Mouse (Mus musculus) kidney, postnatal 0 days (tissue): ENCODE data around the gene Zdhhc11. TPM values are rescaled to one million over a fixed set of nuclear protein-coding genes. Genes with fewer than 3 reads are reported as not detected.

Experiments used
- ATAC-seq: fragments of 200-750 bp; cut with Nextera tagmentation; replicated peaks from 2 replicates; pipeline ENCODE4 v1.8.0; 2017; ENCODE audit warnings: low read depth, moderate number of reproducible peaks, moderate TSS enrichment, moderate library complexity; ENCODE audit not compliant: low FRiP score
- DNase-seq: peaks from one replicate; pipeline ENCODE4 v3.0.0-alpha.2; 2016; ENCODE audit warnings: low spot score
- H3K27ac ChIP-seq: fragments of 300-500 bp; sonication (generic); 2 replicates; pipeline ENCODE4 v1.5.1; 2014; ENCODE audit warnings: mild to moderate bottlenecking
- H3K27me3 ChIP-seq: fragments of 300-500 bp; sonication (generic); 2 replicates; pipeline ENCODE4 v1.6.1; 2014; ENCODE audit warnings: low read length, mixed read lengths; ENCODE audit not compliant: insufficient read depth
- H3K36me3 ChIP-seq: fragments of 300-500 bp; sonication (generic); 2 replicates; pipeline ENCODE4 v1.6.1; 2014; ENCODE audit warnings: low read length, mixed read lengths; ENCODE audit not compliant: insufficient read depth
- H3K4me1 ChIP-seq: fragments of 300-500 bp; sonication (generic); replicated peaks from 2 replicates; pipeline ENCODE4 v1.6.1; 2014; ENCODE audit warnings: antibody characterized with exemption, low read length, mixed read lengths; ENCODE audit not compliant: insufficient read depth
- H3K4me2 ChIP-seq: fragments of 300-500 bp; sonication (generic); 2 replicates; pipeline ENCODE4 v1.6.1; 2014; ENCODE audit warnings: mild to moderate bottlenecking, low read length, moderate library complexity, mixed read lengths
- H3K4me3 ChIP-seq: fragments of 300-500 bp; sonication (generic); replicated peaks from 2 replicates; pipeline ENCODE4 v1.5.1; 2014; ENCODE audit warnings: low read depth, low read length
- H3K9ac ChIP-seq: fragments of 300-500 bp; sonication (generic); 2 replicates; pipeline ENCODE4 v1.6.1; 2014; ENCODE audit warnings: low read depth, low read length
- H3K9me3 ChIP-seq: fragments of 300-500 bp; sonication (generic); replicated peaks from 2 replicates; pipeline ENCODE4 v1.6.1; 2016; ENCODE audit warnings: low read length, inconsistent platforms, mixed read lengths
- CTCF ChIP-seq: IDR thresholded peaks from 2 replicates; pipeline ENCODE4 v1.5.1; 2016; ENCODE audit warnings: antibody characterized with exemption, low read depth, mild to moderate bottlenecking, moderate library complexity
- WGBS: fragments of 180-500 bp; shearing (Covaris S2); extraction: QIAGEN DNeasy Blood & Tissue Kit; methylation state at CpG from one replicate; pipeline ENCODE4 v1.1.7; 2014; 5-methylcytosine and 5-hydroxymethylcytosine counted together
- polyA plus RNA-seq: library from polyadenylated mRNA; unstranded; fragments of >200 nt; fragmentation: Nextera tagmentation; extraction: Ambion mirVana; gene quantifications from 2 replicates; pipeline ENCODE4 v1.2.1, GENCODE M21; 2015

Gene Zdhhc11
- polyA plus RNA-seq, 1 experiment from 2014 or later: not detected

- ATAC-seq (peak; percentile 50; the same call in 1 of the 2 replicates), DNase-seq (peak; percentile 84)
- no peak overlapping the region for H3K4me2 ChIP-seq
- no peaks in the 10 kb centered on the region for H3K36me3 ChIP-seq
- H3K27ac ChIP-seq: no peak overlapping the region
- peak; percentile 79 for TF ChIP-seq CTCF
- whole genome bisulfite sequencing: 29% methylated on average over 2 of the region's 2 CpGs
- H3K4me3 ChIP-seq: no peak overlapping the region
- no peaks in the 10 kb centered on the region for H3K4me1 ChIP-seq
- no peaks in the 10 kb centered on the region for H3K9me3 ChIP-seq
- no peak overlapping the region for H3K9ac ChIP-seq
- H3K27me3 ChIP-seq: no peaks in the 10 kb centered on the region
These were observed 62.6 kb downstream of the Zdhhc11 start for GRCm38 (mm10) chr13:74026215-74026614.

- no peaks in the 10 kb centered on the region for H3K9me3 ChIP-seq
- no peak overlapping the region for H3K4me2 ChIP-seq
- H3K9ac ChIP-seq: no peak overlapping the region
- no peak overlapping the region for H3K27ac ChIP-seq
- no peaks in the 10 kb centered on the region for H3K27me3 ChIP-seq
- no peaks in the 10 kb centered on the region for H3K36me3 ChIP-seq
- TF ChIP-seq CTCF: no peak
- 80% methylated on average over 2 of the region's 2 CpGs for WGBS
- ATAC-seq (no peak), DNase-seq (no peak)
- H3K4me3 ChIP-seq: no peak overlapping the region
- no peaks in the 10 kb centered on the region for H3K4me1 ChIP-seq
These were observed 64.5 kb downstream of the Zdhhc11 start for GRCm38 (mm10) chr13:74028116-74028515.

- Histone ChIP-seq H3K36me3 (no peaks in the 10 kb centered on the region), H3K9ac (no peak overlapping the region), H3K4me3 (no peak overlapping the region), H3K4me1 (no peaks in the 10 kb centered on the region), H3K27me3 (no peaks in the 10 kb centered on the region), H3K4me2 (no peak overlapping the region), H3K27ac (no peak overlapping the region), H3K9me3 (no peaks in the 10 kb centered on the region)
- ATAC-seq (no peak), DNase-seq (no peak)
- 78% methylated on average over 2 of the region's 2 CpGs for WGBS
- no peak for TF ChIP-seq CTCF
These were observed 65.4 kb downstream of the Zdhhc11 start for GRCm38 (mm10) chr13:74029013-74029412.

GRCm38 (mm10) chr13:74030691-74031090, 67.0 kb downstream of the Zdhhc11 start:
- Histone ChIP-seq H3K4me3 (no peak overlapping the region), H3K9me3 (no peaks in the 10 kb centered on the region), H3K4me2 (no peak overlapping the region), H3K27me3 (no peaks in the 10 kb centered on the region), H3K4me1 (no peaks in the 10 kb centered on the region), H3K36me3 (no peaks in the 10 kb centered on the region), H3K27ac (no peak overlapping the region), H3K9ac (no peak overlapping the region)
- no peak for DNase-seq
- no peak for TF ChIP-seq CTCF
- WGBS: 83% methylated on average over 7 of the region's 7 CpGs
- ATAC-seq: no peak

- WGBS: 63% methylated on average over 8 of the region's 8 CpGs
- no peak overlapping the region for H3K4me3 ChIP-seq
- H3K9ac ChIP-seq: no peak overlapping the region
- TF ChIP-seq CTCF: no peak
- no peaks in the 10 kb centered on the region for H3K36me3 ChIP-seq
- ATAC-seq (peak; percentile 51; the same call in 1 of the 2 replicates), DNase-seq (no peak)
- no peak overlapping the region for H3K4me2 ChIP-seq
- no peak overlapping the region for H3K27ac ChIP-seq
- no peaks in the 10 kb centered on the region for H3K4me1 ChIP-seq
- no peaks in the 10 kb centered on the region for H3K9me3 ChIP-seq
- no peaks in the 10 kb centered on the region for H3K27me3 ChIP-seq
These were observed 67.5 kb downstream of the Zdhhc11 start for GRCm38 (mm10) chr13:74031133-74031532.

- Histone ChIP-seq H3K27ac (no peak overlapping the region), H3K4me3 (no peak overlapping the region), H3K27me3 (no peaks in the 10 kb centered on the region), H3K4me2 (no peak overlapping the region), H3K4me1 (no peaks in the 10 kb centered on the region), H3K9me3 (no peaks in the 10 kb centered on the region), H3K36me3 (0 out of 2 replicates have a peak, but pooled peaks cover 10% of the 10 kb centered on the region), H3K9ac (no peak overlapping the region)
- TF ChIP-seq CTCF: no peak
- ATAC-seq: no peak
- DNase-seq: no peak
- 78% methylated on average over 2 of the region's 2 CpGs for WGBS
These were observed 71.1 kb downstream of the Zdhhc11 start for GRCm38 (mm10) chr13:74034756-74035155.

- H3K36me3 ChIP-seq: peaks cover 13% of the 10 kb centered on the region; the same call in 1 of the 2 replicates
- 86% methylated on average over 2 of the region's 2 CpGs for WGBS
- TF ChIP-seq CTCF: no peak
- no peak overlapping the region for H3K4me2 ChIP-seq
- H3K4me3 ChIP-seq: no peak overlapping the region
- H3K9me3 ChIP-seq: no peaks in the 10 kb centered on the region
- no peak overlapping the region for H3K27ac ChIP-seq
- no peak for DNase-seq
- H3K4me1 ChIP-seq: no peaks in the 10 kb centered on the region
- no peaks in the 10 kb centered on the region for H3K27me3 ChIP-seq
- H3K9ac ChIP-seq: no peak overlapping the region
- no peak; the same call in 1 of the 2 replicates for ATAC-seq
These were observed 72.1 kb downstream of the Zdhhc11 start for GRCm38 (mm10) chr13:74035776-74036175.
